Mouse (Mus musculus): ENCODE measurements around the gene Slc38a8.

Gene Slc38a8

DNA sequence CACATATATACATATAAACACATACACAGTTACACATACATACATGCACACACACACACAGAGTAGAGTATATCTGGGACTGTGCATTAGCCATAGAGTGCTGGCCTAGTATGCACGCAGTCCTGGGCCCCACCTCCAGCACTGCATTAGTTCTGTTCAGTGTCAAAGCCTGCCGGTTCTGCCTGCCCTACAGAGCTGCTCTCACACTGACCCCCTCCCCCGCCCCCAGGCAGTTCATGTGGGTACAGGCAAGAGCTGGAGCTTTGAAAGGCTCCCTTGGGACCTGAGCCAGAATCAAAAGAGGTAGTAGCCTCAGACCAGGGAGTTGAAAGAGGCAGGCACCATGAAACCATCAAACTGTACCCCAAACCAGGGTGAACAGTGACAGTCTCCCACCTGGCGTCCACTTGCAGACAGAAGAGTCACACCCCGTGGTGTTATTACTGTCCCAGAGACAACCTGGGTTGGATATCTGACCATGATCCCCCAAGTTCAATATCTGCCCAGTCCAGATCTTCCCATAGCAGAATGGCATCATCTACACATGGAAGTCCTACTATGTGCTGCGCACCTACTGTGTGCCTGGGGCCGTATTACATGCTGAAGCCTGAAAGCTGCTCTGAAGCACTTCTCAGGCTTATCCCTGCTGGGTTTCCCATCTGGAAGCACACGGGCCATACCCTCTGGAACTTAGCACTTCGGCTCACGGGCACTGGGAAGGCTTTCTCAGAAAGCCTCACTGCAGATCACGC, 17.2 kb downstream of the Slc38a8 start:
- DNase-seq: no peak

GRCm38 (mm10) chr8:119478684-119479083, 22.8 kb downstream of the Slc38a8 start:
- DNase-seq: no peak

DNA sequence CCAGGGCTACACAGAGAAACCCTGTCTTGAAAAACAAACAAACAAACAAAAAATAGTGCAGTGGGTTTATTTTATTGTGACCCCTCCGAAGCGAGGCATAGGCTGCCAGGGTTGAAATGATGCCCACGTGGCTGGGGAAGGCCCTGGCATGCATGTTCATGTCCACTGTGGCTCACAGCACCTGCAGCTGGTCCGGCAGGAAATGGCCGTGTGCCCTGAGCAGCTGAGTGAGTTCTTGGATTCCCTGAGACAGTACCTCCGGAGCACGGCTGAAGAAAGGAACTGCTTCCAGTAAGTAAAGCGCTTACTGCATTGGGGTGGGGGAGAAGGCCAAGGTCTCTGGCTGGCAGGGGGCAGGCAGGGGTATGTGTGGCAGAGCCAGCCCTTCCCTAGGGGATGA, 33.4 kb downstream of the Slc38a8 start:
- DNase-seq: no peak

DNA sequence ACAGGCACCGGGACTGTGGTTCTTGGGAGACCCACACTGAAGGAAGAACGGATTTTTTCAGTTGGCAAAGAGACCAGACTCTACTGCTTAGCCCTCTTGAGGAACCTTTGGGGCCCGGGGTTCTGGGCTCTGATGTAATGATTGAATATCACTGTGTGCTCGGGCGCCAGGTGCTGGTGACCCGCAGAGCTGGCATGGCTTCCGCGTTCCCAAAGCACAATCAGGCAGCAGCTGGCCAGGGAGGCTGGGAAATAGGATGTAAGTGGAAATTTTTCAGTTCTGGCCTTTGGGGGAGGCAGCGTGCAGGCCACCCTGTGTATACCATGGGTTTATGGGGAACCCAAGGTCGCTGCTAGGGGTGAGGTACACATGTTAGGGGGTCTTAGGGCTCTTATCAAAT, 34.7 kb downstream of the Slc38a8 start:
- no peak for DNase-seq

DNA sequence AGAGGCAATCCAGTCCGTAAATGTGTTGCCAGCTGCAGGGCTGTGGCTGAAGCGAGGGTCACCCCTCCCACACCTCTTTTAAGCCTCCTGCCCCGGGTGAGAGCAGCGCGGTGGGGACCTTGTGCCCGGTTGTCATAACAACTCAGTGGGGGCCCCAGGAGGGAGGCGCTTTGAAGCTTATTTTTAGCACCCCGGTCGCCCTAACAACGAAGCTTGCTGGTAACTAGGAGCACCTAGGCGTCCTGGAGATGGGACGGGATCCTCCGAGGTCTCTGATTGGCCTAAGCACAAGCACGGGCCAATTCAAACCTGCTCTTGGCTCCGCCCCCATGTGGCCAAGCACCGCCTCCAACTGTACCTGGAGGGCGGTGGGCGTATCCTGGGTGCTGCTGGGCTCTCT, 35.4 kb downstream of the Slc38a8 start:
- no peak for DNase-seq

DNA sequence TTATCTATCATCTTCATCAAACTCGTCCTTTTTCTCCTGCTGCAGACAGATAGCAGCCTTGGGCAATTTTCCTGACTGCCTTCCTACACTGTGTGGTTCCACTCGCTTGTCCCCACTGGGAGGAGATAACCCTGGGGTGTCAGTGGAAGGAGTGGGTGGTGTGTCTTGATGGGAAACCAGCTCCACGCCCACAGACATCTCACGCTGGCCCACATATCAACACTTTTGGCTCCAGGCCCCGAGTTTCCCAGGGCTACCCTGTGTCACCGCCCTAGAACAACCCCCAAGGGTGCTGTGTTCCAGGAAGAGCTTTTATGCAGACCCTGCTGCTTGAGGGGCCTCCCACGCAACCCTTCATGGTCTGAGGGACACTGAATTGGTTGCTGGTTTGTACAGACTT, 37.8 kb downstream of the Slc38a8 start:
- DNase-seq: no peak

DNA sequence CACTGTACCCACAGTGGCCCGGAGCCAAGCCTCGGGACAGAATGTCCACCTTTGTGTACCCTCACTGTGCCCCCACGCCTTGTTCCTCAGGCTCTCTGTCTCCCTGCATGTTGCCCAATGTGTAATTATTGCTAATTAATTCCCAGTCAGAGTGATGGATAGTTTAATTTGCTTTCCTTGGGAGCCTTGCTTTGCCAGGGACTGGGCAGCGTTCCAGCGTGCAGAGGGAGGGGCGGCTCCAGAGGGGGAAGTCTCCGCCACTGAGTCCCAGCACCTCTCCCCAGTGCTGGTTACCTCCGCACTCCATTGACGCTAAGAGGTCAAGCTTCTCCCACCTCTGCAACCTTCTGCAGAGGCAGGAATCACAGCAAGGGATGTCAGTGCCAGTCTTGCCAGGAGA, 40.1 kb downstream of the Slc38a8 start:
- no peak for DNase-seq

DNA sequence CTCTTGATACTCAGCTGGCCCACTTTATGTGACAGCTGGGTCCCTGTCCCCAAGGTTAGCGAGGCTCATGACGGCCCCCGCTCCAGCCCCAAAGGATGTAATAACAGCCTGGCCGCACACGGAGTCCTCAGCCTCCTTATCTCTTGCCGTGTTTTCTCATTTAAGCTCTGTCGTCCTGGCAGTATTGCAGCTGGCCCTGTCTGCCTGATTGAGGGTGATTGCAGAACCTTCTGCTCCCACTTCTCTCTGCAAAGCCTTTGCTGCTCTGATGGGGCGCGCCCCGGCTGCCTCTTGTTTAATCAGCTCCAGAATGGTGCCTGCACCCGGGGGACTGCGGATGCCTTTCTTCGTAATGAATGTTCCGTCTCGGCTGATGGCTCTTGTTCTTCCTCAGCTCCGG, 41.8 kb downstream of the Slc38a8 start:
- no peak for DNase-seq

DNA sequence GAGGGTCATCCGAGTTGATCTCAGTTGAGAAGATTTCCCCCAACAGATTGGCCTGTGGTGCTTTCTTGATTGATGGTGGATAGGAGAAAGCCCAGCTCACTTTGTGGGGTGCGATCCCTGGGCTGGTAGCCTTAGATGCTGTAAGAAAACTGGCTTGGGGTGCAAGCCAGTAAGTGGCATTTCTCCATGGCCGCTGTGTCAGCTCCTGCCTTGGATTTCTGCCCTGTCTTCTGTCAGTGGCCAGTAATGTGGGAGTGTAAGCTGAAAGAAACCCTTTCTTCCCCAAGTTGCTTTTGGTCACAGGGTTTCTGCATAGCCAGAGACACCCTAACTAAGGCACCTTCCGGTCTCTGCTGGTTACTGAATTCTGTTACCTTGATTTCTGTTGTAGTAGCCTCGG, 45.5 kb downstream of the Slc38a8 start:
- DNase-seq: no peak

GRCm38 (mm10) chr8:119452919-119453318, 48.6 kb downstream of the Slc38a8 start:
- DNase-seq: no peak

GRCm38 (mm10) chr8:119451131-119451530, 50.4 kb downstream of the Slc38a8 start:
- no peak for DNase-seq

- no peak for DNase-seq
These were observed 51.9 kb downstream of the Slc38a8 start for GRCm38 (mm10) chr8:119449627-119450026.

- DNase-seq: no peak
These were observed 53.7 kb downstream of the Slc38a8 start for GRCm38 (mm10) chr8:119447781-119448170.

DNA sequence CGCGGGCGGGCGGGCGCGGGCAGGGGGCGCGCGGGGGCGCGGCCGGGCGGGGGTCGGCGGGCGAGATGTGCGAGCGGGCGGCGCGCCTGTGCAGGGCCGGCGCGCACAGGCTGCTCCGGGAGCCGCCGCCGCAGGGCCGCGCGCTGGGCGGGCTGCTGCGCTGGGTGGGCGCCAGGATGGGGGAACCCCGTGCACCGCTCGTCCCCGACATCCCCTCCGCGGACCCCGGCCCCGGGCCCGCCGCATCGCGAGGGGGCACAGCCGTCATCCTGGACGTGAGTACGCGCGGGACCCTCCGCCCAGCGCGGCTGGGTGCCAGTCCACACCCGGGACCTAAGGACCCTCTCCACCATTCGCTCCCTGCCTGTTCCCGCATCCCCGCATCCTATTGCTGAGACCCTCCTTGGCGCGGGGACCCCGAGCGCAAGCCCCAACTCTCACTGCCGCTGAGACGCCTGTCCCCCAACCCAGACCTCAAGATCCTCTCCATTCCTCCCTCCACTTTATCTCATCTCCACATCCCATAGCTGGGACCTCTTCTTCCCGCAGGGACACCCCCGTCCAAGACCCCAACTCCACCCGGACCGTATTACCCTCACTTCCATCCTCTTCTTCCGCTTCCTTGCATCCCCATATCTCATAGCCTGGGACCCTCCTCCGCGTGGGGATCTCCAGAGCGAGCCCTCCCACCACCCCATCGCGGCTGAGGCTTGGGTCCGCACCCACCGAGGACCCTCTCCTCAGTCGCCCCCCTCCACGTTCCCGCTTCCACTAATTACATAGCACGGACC, 54.3 kb downstream of the Slc38a8 start:
- no peak for DNase-seq

- peak; percentile 89 to 90 for DNase-seq
These were observed 55.1 kb downstream of the Slc38a8 start, which contains the start of gene Necab2 for GRCm38 (mm10) chr8:119446211-119446989. TSS of gene Necab2 (plus strand) at chr8:119446719.

GRCm38 (mm10) chr8:119442970-119443369, 58.5 kb downstream of the Slc38a8 start:
- DNase-seq: no peak

- DNase-seq: no peak
These were observed 59.5 kb downstream of the Slc38a8 start for GRCm38 (mm10) chr8:119442013-119442412.

- no peak for DNase-seq
These were observed 60.6 kb downstream of the Slc38a8 start for GRCm38 (mm10) chr8:119440952-119441270.

DNA sequence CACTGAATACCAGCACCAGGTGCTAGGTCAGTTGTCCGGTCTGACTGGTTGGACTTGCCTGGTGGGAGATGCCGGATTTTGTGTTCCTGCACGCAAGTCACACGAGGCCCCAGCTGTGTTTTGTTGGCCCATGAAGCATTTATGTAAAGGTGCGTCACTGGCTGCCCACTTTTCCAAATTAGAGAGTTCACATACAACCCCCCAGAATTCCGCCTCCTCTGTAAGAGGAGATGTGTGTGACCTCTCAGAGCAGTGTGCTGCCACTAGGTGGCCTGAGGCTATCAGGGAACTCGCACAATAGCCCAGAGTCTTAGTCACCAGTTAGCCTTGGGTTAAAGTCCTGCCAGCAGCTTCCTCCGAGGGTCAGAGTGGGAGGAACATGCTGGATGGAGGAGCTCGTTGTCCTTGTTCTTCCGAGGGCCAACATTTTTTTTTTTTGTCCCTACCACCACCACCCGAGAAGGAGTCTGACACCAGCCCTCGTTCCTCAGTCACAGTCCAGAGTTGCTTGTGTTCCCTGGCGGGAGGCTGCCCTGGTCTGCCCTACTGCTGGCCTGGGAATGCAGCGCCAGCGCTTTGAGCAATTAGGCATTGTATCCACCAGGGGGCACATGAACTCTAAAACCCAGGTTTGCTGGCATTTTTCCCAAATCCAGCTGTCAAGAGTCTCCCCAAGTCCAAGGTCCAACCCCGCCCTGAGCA, 61.1 kb downstream of the Slc38a8 start:
- DNase-seq: peak; percentile 92 to 94

DNA sequence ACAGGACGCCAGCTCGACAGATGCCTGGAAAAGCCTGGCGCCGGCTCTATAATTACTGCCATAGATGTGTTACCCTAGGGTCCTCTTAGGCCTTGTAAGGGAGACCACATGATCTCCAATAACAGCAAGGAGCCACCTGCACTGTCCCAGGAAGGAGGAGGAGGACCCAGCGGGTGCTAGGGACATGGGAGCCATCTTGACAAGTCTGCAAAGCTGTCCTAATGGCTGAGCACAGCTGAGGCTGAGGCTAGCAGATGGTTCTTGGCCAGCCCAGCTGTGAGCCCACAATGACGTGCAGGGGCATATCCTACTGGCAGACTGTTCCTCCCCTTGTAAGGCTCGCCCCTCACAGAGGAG, 61.6 kb downstream of the Slc38a8 start:
- no peak for DNase-seq

DNA sequence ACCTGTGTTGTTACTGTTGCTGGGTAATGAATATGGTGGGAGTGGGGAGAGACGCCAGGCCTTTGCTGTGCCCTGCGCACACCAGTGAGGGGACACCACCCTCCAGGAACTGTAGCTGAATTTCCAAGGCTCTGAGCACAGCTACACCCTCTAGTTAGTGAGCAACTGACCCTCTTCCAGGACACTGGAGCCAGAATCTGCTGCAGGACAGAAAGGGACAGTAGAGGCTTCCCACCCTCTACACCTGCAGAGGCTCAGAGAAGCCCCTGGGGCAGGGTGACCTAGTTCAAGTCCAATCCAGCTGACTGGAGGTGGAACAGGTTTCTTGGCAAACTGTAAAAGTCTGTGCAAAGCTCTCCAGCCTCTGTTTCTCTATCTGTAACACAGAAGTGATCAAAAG, 62.1 kb downstream of the Slc38a8 start:
- DNase-seq: peak in 1 of 2 experiments; percentile 34

GRCm38 (mm10) chr8:119438876-119439275, 62.6 kb downstream of the Slc38a8 start:
- DNase-seq: peak; percentile 49 to 81

DNA sequence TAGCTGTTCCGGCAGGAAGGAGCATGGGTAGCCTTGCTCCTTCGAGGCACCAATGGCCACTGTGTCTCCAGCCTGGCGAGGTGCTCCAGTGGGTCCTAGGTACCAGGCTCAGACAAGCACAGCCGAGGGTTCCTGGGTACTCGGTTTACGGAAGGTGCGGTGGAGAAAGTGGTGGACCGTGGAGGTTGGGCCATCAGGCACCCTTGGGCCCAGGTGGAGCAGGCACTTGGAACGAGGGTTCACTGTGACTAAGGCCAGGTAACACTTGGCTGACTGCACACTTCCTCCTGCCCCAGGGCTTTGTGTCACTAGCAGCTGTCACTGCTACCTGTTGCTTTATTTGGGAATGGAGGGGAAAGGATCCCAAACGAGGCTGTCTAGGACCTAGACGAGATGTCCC, 64.0 kb downstream of the Slc38a8 start:
- peak; percentile 44 to 70 for DNase-seq

Measured in kidney, postnatal 25 days (tissue).